Mouse (Mus musculus): ENCODE measurements around the gene Znrf1.

Gene Znrf1

DNA sequence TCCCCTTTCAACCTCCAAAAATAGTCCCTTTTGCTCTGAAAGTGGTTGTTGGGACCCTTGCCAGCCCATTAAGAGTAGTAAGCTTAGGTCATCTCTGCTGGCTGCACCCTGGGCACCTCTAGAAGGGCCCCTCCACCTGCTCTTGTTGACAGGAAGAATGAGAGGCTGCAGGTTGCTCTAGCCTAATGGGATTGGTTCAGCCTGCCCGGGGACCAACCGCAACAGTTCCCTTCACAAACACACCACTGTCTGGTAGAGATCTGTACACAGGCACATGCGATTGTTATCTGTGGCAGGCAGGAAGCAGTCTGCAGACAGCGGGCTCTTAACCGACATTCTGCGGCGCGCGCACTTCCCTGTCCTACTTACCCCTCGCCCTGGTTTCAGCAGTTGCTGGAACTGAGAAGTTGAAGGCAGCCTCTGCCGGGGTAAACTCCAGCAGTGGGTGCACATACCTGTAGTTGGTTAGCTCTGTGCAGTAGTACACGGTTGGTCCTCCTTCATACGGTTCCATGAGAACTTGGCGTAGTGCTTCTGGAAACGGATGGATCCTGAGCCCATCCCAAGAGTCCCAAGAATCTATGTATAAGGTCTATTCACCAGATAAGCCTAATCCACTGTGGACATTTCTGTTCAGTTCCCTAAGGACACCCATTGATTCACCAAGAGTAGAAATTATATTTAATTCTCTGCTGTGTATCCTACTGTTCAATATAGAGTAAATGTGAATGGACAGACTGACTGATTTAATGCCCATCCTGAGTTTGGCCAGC, 60.0 kb downstream of the Znrf1 start:
- in situ Hi-C loops (cut with MboI, MseI) = no loop called here

DNA sequence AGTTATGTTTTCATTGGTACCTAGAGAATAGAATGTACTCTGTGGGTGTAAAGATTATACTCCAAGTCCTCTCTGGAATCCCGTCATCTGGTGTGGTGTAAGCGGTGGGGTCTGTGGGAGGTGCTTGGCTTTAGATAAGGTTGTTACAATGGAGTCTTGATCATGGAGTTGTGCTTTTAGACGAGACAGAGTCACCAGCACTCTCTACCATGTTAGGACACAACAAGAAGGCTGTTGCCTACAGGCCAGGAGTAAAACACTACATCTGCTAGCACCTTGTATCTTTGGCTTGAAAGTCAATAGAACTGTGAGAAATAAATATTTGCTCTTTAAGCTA, 60.6 kb downstream of the Znrf1 start:
- in situ Hi-C loops (cut with MboI, MseI) = no loop called here

DNA sequence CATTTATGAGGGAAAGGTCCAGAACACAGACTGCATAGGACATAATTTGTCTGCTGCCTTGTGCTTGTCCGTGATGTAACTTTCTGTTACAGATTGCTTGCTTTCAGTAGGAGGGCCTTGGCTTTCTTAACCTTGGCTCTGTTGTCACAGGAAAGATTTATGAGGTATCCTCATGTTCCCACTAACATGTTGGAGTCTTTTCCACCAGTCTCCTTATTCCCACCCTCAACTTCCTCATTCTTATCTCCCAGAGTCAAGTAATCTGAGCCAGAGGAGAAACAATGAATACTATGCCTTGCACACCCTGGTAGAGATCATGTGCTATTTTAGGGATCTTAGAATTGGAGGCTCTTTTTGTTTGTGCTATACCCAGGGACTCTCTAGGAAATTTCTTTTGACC, 61.4 kb downstream of the Znrf1 start:
- in situ Hi-C loops (cut with MboI, MseI) = no loop called here

- in situ Hi-C loops (cut with MboI, MseI) = no loop called here
These were observed 64.0 kb downstream of the Znrf1 start for GRCm38 (mm10) chr8:111599707-111600444.

DNA sequence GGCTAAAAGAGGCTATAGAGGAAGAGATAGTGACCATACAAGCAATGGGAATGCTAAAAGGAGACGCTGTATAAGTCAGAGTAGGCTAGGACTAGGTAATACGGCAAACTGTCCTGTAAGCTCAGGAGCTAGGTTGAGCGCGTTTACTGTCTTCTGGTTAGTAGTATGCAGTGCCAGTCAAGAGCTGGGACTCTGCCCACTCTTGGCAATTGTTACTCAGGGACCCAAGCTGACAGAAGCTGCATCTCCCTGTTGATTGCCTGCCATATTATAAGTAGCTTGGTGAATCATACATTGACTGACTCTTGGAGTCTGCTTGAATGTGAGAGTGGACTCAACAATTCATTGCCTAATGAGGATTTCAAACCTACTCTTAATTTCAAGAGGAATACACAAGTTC, 66.2 kb downstream of the Znrf1 start:
- in situ Hi-C loops (cut with MboI, MseI) = no loop called here

GRCm38 (mm10) chr8:111604986-111605385, 69.1 kb downstream of the Znrf1 start:
- in situ Hi-C loops (cut with MboI, MseI) = no loop called here

- in situ Hi-C loops (cut with MboI, MseI) = no loop called here
These were observed 71.1 kb downstream of the Znrf1 start for GRCm38 (mm10) chr8:111606961-111607360.

GRCm38 (mm10) chr8:111607414-111607813, 71.5 kb downstream of the Znrf1 start:
- in situ Hi-C loops (cut with MboI, MseI) = no loop called here

- in situ Hi-C loops (cut with MboI, MseI) = no loop called here
These were observed 77.3 kb downstream of the Znrf1 start for GRCm38 (mm10) chr8:111613181-111613580.

DNA sequence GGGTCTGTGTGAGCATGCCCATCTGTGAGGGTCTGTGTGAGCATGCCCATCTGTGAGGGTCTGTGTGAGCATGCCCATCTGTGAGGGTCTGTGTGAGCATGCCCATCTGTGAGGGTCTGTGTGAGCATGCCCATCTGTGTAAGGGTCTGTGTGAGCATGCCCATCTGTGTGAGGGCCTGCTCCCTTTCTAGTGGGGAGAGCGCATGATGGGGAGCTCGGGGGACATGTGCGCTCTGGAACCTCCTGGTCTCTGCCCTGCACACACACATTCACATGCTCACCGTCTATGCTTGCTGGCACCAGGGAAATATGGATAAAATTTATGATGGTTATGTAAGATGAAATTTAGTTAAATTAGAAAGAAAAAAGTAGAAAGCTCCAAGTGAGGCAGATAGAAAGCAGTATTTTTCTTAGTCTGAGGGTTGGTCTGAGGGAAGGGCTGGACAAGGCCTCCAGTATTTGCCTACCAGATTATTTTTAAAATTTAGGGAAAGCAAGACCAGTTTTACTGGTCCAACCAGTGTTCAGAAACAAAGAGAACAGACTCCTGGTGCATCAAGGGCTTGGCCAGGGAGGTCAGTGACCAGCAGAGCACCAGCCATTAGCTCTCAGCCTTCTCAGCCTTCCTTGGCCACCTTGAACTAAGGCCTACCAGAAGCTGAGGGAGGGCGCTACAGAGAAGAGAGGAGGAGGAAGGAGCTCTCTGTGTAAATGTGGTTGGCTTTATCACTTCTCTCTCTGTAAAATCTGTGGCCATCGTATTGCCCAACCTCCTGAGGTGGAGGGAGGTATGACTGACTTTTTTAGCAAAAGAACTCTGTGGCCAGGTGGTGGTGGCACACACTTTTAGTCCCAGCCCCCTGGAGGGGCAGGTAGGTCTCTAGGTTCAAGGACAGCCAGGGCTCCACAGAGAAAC, 79.1 kb downstream of the Znrf1 start:
- in situ Hi-C loops (cut with MboI, MseI) = no loop called here

DNA sequence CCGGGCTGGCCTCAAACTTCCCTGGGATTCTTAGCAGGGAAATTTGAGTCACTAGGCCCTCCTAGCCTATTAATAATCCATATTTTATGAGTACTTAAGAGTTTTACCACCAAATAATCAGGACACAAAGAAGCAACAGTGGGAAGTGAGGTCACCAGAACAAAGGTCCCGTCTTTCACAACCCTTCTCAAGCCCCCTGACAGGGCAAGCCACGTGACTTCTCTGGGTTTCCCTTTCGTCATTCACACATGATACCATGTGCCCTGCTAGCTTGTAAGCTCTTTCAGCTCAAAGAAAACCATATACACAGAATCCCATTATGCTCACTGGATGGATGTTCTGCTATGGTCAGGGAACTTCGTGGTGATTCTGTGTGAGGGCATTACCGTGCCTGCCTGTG, 81.9 kb downstream of the Znrf1 start:
- in situ Hi-C loops (cut with MboI, MseI) = no loop called here

DNA sequence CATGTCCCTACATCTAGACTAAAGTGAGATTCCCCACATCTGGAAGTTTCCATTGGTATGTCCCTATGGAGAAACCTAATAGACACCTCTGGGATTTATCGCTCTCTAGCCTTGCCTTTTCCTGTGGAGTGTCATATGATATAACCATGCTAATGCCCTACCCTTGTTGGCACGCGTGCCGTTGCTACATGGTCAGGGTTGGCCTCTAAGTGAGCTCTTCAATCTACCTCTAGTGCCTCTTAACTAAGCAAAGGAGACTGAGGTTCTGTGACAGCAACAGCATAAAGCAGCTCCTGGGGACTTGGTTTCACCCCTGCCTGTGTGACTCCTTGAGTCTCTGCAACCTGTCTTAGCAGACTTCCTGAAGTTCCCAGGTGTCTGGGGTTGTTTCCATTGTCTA, 82.4 kb downstream of the Znrf1 start:
- in situ Hi-C loops (cut with MboI, MseI) = no loop called here

GRCm38 (mm10) chr8:111619936-111620335, 84.0 kb downstream of the Znrf1 start:
- in situ Hi-C loops (cut with MboI, MseI) = loop anchor here (10.0 kb wide), 1 partner anchor 275 kb away; no protein-coding TSS in a partner anchor

DNA sequence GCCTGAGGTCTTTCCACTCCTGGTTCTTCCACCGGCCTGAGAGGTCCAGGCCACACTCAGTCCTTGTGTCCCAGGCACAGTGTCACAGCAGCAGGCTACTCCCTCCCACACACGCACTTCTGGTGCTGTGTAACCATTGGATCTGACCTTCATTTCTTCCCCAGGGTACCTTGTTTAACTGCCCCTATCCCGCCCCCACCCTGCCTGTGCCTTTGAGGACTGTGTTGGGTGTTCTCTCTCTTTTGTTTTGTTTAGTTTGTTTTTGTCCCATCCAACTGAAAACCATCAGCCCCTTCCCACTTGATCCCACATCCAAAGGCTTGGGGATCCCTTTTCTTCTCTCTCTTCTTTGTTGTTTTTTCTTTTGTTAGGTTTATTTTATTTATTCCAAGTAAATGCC, 86.2 kb downstream of the Znrf1 start:
- in situ Hi-C loops (cut with MboI, MseI) = loop anchor here (10.0 kb wide), 1 partner anchor 277 kb away; no protein-coding TSS in a partner anchor

GRCm38 (mm10) chr8:111622553-111622952, 86.7 kb downstream of the Znrf1 start:
- in situ Hi-C loops (cut with MboI, MseI) = loop anchor here (10.0 kb wide), 1 partner anchor 278 kb away; no protein-coding TSS in a partner anchor

DNA sequence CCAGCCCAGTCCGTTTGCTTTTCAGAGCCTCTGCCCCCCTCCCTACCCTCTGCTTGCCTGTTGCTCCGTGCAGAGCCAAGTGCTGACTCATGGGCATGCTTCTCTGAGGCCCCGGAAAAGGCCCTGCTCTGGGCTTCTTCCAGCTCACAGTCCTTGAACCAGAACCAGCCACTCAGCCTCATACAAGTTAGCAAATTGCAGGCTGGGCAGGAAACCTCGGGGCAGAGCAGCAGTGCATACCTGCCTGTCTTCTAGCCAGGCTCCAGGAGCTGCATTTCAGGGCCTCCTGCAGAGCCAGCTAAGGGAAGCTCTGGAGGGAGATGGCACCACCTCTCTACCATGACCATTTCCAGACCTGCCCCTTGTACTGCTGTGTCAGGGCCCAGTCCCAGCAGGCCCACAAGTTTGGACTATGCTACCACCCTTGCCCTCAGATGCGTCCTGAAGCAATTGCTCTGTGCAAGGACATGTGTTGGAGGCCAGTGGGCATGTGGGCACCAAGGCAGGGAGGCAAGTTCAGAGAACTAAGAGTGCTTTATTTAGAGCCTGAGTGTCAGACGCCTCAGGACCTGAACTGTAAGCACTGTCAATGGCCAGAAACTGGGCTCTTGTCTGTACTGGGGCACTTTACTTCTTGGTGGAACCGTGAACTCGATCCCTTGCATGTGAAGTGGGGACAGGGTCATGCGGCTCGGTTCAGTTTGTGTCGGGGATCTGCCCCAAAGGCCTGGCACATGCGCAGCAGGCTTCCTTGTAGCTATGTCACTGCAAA, 88.4 kb downstream of the Znrf1 start:
- in situ Hi-C loops (cut with MboI, MseI) = loop anchor here (10.0 kb wide), 1 partner anchor 279 kb away; no protein-coding TSS in a partner anchor

DNA sequence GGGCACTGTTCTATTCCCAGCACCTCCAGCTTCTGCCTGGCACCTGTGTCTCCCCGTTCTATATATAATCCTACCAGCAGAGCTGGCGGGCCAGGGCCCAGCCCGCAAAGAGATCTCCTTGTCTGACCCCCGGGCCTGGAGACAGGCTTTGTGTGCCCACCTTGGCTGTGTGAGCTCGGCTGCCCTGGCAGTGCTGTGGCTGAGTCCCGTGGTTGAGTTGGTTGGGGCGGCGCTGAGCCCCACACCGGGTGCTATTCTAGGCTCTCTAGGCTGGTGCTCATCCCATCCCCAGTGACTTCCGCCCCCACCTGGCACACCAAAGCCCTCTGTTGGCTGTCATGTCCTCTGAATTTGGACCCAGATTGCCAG, 88.9 kb downstream of the Znrf1 start:
- in situ Hi-C loops (cut with MboI, MseI) = loop anchor here (10.0 kb wide), 1 partner anchor 280 kb away; no protein-coding TSS in a partner anchor

- in situ Hi-C loops (cut with MboI, MseI) = loop anchor here (10.0 kb wide), 1 partner anchor 281 kb away; no protein-coding TSS in a partner anchor
These were observed 90.0 kb downstream of the Znrf1 start for GRCm38 (mm10) chr8:111625694-111626527.

DNA sequence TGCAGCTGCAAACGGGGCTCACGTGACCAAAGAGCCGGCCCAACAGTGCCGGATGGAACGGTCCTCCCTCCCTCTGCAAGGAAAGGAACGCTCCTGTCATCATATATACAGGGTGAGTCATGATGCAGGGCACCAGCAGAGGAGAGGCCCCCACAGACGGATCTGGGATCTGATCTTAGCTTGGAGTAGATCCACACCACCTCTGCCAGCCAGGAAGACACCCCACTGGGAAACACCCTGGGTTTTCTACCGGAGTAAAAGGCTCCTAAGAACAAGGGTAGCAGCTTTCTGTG, 90.6 kb downstream of the Znrf1 start:
- in situ Hi-C loops (cut with MboI, MseI) = loop anchor here (10.0 kb wide), 1 partner anchor 282 kb away; no protein-coding TSS in a partner anchor

GRCm38 (mm10) chr8:111626933-111627332, 91.0 kb downstream of the Znrf1 start:
- in situ Hi-C loops (cut with MboI, MseI) = loop anchor here (10.0 kb wide), 1 partner anchor 282 kb away; no protein-coding TSS in a partner anchor

All from regulatory T cell (primary cell).